Mouse (Mus musculus) kidney, embryonic 16.5 days (tissue): ENCODE measurements around the gene Marc2. TPM values are rescaled to one million over a fixed set of nuclear protein-coding genes. Genes with fewer than 3 reads are reported as not detected.

Source experiments
- ATAC-seq: fragments of 200-750 bp; cut with Nextera tagmentation; 2 replicates; pipeline ENCODE4 v1.8.0; 2017; ENCODE audit warnings: moderate TSS enrichment; ENCODE audit not compliant: low FRiP score, low TSS enrichment
- H3K27ac ChIP-seq: fragments of 300-500 bp; sonication (generic); 2 replicates; pipeline ENCODE4 v1.5.1; 2014; ENCODE audit warnings: low read length
- H3K27me3 ChIP-seq: fragments of 300-500 bp; sonication (generic); 2 replicates; pipeline ENCODE4 v1.6.1; 2014; ENCODE audit warnings: low read length, control low read depth, mixed read lengths; ENCODE audit not compliant: insufficient read depth
- H3K36me3 ChIP-seq: fragments of 300-500 bp; sonication (generic); 2 replicates; pipeline ENCODE4 v1.6.1; 2014; ENCODE audit warnings: low read length, control low read depth, mixed read lengths; ENCODE audit not compliant: insufficient read depth
- H3K4me1 ChIP-seq: fragments of 300-500 bp; sonication (generic); 2 replicates; pipeline ENCODE4 v1.6.1; 2014; ENCODE audit warnings: low read length, control low read depth, mixed read lengths; ENCODE audit not compliant: insufficient read depth
- H3K4me2 ChIP-seq: fragments of 300-500 bp; sonication (generic); replicated peaks from 2 replicates; pipeline ENCODE4 v1.6.1; 2014; ENCODE audit warnings: low read depth, low read length
- H3K4me3 ChIP-seq: fragments of 300-500 bp; sonication (generic); 2 replicates; pipeline ENCODE4 v1.5.1; 2014; ENCODE audit warnings: mild to moderate bottlenecking, low read length
- H3K9ac ChIP-seq: fragments of 300-500 bp; sonication (generic); replicated peaks from 2 replicates; pipeline ENCODE4 v1.6.1; 2014; ENCODE audit warnings: low read length
- H3K9me3 ChIP-seq: fragments of 300-500 bp; sonication (generic); 2 replicates; pipeline ENCODE4 v1.6.1; 2016; ENCODE audit warnings: low read length, control low read depth
- WGBS: fragments of 180-500 bp; shearing (Covaris S2); extraction: QIAGEN DNeasy Blood & Tissue Kit; methylation state at CpG from one replicate; pipeline ENCODE4 v1.1.7; 2014; 5-methylcytosine and 5-hydroxymethylcytosine counted together
- microRNA counts: library from miRNA; unstranded; fragments of <30 nt; microRNA quantifications from one replicate; lab custom pipeline; 2016
- microRNA-seq: library from miRNA; unstranded; fragments of <30 nt; microRNA quantifications from one replicate; pipeline ENCODE4, GENCODE M21; 2016
- polyA plus RNA-seq: library from polyadenylated mRNA; unstranded; fragments of >200 nt; fragmentation: Nextera tagmentation; extraction: Ambion mirVana; gene quantifications from 2 replicates; pipeline ENCODE4 v1.2.1, GENCODE M21; 2015

The Marc2 gene
- polyA plus RNA-seq, 1 experiment from 2014 or later: 228 TPM

- peaks cover 8% of the 10 kb centered on the region for H3K4me1 ChIP-seq
- H3K4me2 ChIP-seq: peak overlapping the region; percentile 17
- H3K9me3 ChIP-seq: no peaks in the 10 kb centered on the region
- H3K4me3 ChIP-seq: no peak overlapping the region
- H3K27ac ChIP-seq: no peak overlapping the region
- peaks cover 32% of the 10 kb centered on the region for H3K27me3 ChIP-seq
- H3K36me3 ChIP-seq: no peaks in the 10 kb centered on the region
- no peak overlapping the region for H3K9ac ChIP-seq
- ATAC-seq: peak; percentile 81
- 16% methylated on average over 18 of the region's 18 CpGs for WGBS
These were observed 74.9 kb downstream of the Marc2 start for GRCm38 (mm10) chr1:184771202-184771890.

GRCm38 (mm10) chr1:184763866-184764265 lies 82.4 kb downstream of the Marc2 start:
- no peak overlapping the region for H3K4me2 ChIP-seq
- H3K36me3 ChIP-seq: no peaks in the 10 kb centered on the region
- H3K27me3 ChIP-seq: no peaks in the 10 kb centered on the region
- no peak overlapping the region for H3K4me3 ChIP-seq
- H3K9ac ChIP-seq: no peak overlapping the region
- H3K9me3 ChIP-seq: no peaks in the 10 kb centered on the region
- 39% methylated on average over 3 of the region's 3 CpGs for WGBS
- ATAC-seq: no peak
- no peaks in the 10 kb centered on the region for H3K4me1 ChIP-seq
- H3K27ac ChIP-seq: no peak overlapping the region

MicroRNA genes within 50 kb of the gene (microRNA counts, 519-probe panel; counts per million panel counts)
- 3,552 counts per million, percentile 82 among the panel's probes with 10 or more counts for microRNA mmu-miR-1981 (lab: Ali Mortazavi, UCI)

Small RNA genes lying within 50 kb of the gene (microRNA-seq; reads per million reads assigned to microRNA genes)
- gene Mir1981: 67.5 reads per million, percentile 52 among the genes with 10 or more reads in this experiment

Other genes starting within 250 kb of the Marc2 start
- 12.8 and 13.2 TPM in 2 replicates for gene Hlx, start 113.8 kb downstream of the Marc2 start, polyA plus RNA-seq
- gene Marc1, start 35.1 kb downstream of the Marc2 start, polyA plus RNA-seq: 0.26 and 0.37 TPM in 2 replicates
- gene C130074G19Rik, start 36.8 kb upstream of the Marc2 start, polyA plus RNA-seq: 3.1 and 3.9 TPM in 2 replicates
- gene Mark1, start 153.1 kb upstream of the Marc2 start, polyA plus RNA-seq: 1.8 and 2.0 TPM in 2 replicates